Mouse (Mus musculus) spleen, adult 2 months (tissue): ENCODE measurements around the gene Irf4. TPM values are rescaled to one million over a fixed set of nuclear protein-coding genes. Genes with fewer than 3 reads are reported as not detected.

Experiments
- DNase-seq, 2 experiments: peaks; one replicate each; pipeline versions ENCODE4 v3.0.0 to v3.0.0-alpha.2; 2012 to 2021; ENCODE audit warnings: low spot score in 2 of 2, low read depth in 1 of 2
- H3K27ac ChIP-seq: fragments of 200-500 bp; 2 replicates; pipeline ENCODE4 v1.5.1; 2012; ENCODE audit warnings: low read length, inconsistent platforms; ENCODE audit not compliant: insufficient read depth
- H3K27me3 ChIP-seq: fragments of 200-500 bp; 2 replicates; pipeline ENCODE4 v1.6.1; 2012; ENCODE audit warnings: mild to moderate bottlenecking, moderate library complexity, low read length, inconsistent platforms; ENCODE audit not compliant: control insufficient read depth, insufficient read depth
- H3K36me3 ChIP-seq: fragments of 200-500 bp; 2 replicates; pipeline ENCODE4 v1.6.1; 2012; ENCODE audit warnings: mild to moderate bottlenecking, low read length, inconsistent platforms; ENCODE audit not compliant: control insufficient read depth, insufficient read depth
- H3K4me1 ChIP-seq: fragments of 200-500 bp; 2 replicates; pipeline ENCODE4 v1.6.1; 2011; ENCODE audit warnings: inconsistent platforms; ENCODE audit not compliant: control insufficient read depth, insufficient read depth, insufficient read length
- H3K4me3 ChIP-seq: fragments of 200-500 bp; 2 replicates; pipeline ENCODE4 v1.5.1; 2011; ENCODE audit warnings: mild to moderate bottlenecking, inconsistent platforms; ENCODE audit not compliant: insufficient read depth, insufficient read length; ENCODE audit errors: extremely low read depth
- CTCF ChIP-seq: fragments of 200-500 bp; IDR thresholded peaks from 2 replicates; pipeline ENCODE4 v1.5.1; 2011; ENCODE audit warnings: mild to moderate bottlenecking, inconsistent platforms; ENCODE audit not compliant: insufficient read depth, insufficient read length, insufficient replicate concordance; ENCODE audit errors: extremely low read depth
- POLR2A ChIP-seq: fragments of 200-500 bp; IDR thresholded peaks from 2 replicates; pipeline ENCODE4 v1.6.1; 2011; ENCODE audit warnings: low read depth, low read length, inconsistent platforms
- WGBS: fragments of 180-500 bp; shearing (Covaris S2); methylation state at CpG from one replicate; pipeline ENCODE4 v1.1.7; 2018; 5-methylcytosine and 5-hydroxymethylcytosine counted together
- polyA plus RNA-seq: library from polyadenylated mRNA; depleted of rRNA; stranded (reverse); fragments of >200 nt; gene quantifications from 2 replicates; pipeline ENCODE4 v1.2.3, GENCODE M21; 2012

Gene Irf4
- polyA plus RNA-seq, 1 experiment, result 16.2 TPM

GRCm38 (mm10) chr13:30714552-30714951 is 34.5 kb upstream of the Irf4 start:
- TF ChIP-seq CTCF (no peak), POLR2A (no peak)
- H3K4me1 ChIP-seq, result peaks cover 4% of the 10 kb centered on the region; the same call in 1 of the 2 replicates
- no peak overlapping the region for H3K4me3 ChIP-seq
- no peak overlapping the region for H3K27ac ChIP-seq
- WGBS, result 91% methylated on average over 6 of the region's 6 CpGs
- peaks cover 6% of the 10 kb centered on the region; the same call in 1 of the 2 replicates for H3K36me3 ChIP-seq
- H3K27me3 ChIP-seq, result no peaks in the 10 kb centered on the region
- DNase-seq, result no peak

- DNase-seq, result no peak
- WGBS, result 78% methylated on average over 7 of the region's 7 CpGs
- Histone ChIP-seq H3K36me3 (peaks cover 6% of the 10 kb centered on the region; the same call in 1 of the 2 replicates), H3K4me1 (peaks cover 4% of the 10 kb centered on the region; the same call in 1 of the 2 replicates), H3K27me3 (no peaks in the 10 kb centered on the region), H3K4me3 (no peak overlapping the region), H3K27ac (no peak overlapping the region)
- TF ChIP-seq POLR2A (no peak), CTCF (no peak)
Observed at GRCm38 (mm10) chr13:30715060-30715459, 34.0 kb upstream of the Irf4 start.

- no peak for DNase-seq
- H3K27me3 ChIP-seq, result no peaks in the 10 kb centered on the region
- H3K36me3 ChIP-seq, result peaks cover 6% of the 10 kb centered on the region; the same call in 1 of the 2 replicates
- H3K27ac ChIP-seq, result no peak overlapping the region
- no peak for TF ChIP-seq CTCF
- TF ChIP-seq POLR2A, result no peak
- no peak overlapping the region for H3K4me3 ChIP-seq
- peaks cover 4% of the 10 kb centered on the region; the same call in 1 of the 2 replicates for H3K4me1 ChIP-seq
- 75% methylated on average over 4 of the region's 4 CpGs for WGBS
Observed at GRCm38 (mm10) chr13:30715573-30715972, 33.5 kb upstream of the Irf4 start.

- no peaks in the 10 kb centered on the region for H3K27me3 ChIP-seq
- H3K4me3 ChIP-seq, result no peak overlapping the region
- peaks cover 11% of the 10 kb centered on the region; the same call in 1 of the 2 replicates for H3K4me1 ChIP-seq
- 79% methylated on average over 5 of the region's 5 CpGs for WGBS
- H3K36me3 ChIP-seq, result peaks cover 4% of the 10 kb centered on the region; the same call in 1 of the 2 replicates
- H3K27ac ChIP-seq, result no peak overlapping the region
- no peak for DNase-seq
- TF ChIP-seq CTCF (no peak), POLR2A (no peak)
Observed at GRCm38 (mm10) chr13:30716611-30717010, 32.4 kb upstream of the Irf4 start.

GRCm38 (mm10) chr13:30722601-30723000 is 26.4 kb upstream of the Irf4 start:
- TF ChIP-seq CTCF (no peak), POLR2A (no peak)
- WGBS, result 43% methylated on average over 7 of the region's 7 CpGs

GRCm38 (mm10) chr13:30723258-30723657 is 25.8 kb upstream of the Irf4 start:
- TF ChIP-seq CTCF (no peak), POLR2A (no peak)
- peaks cover 23% of the 10 kb centered on the region for H3K4me1 ChIP-seq
- no peaks in the 10 kb centered on the region for H3K27me3 ChIP-seq
- DNase-seq, result no peak
- H3K4me3 ChIP-seq, result no peak overlapping the region
- WGBS, result 80% methylated on average over 5 of the region's 5 CpGs
- no peaks in the 10 kb centered on the region for H3K36me3 ChIP-seq
- H3K27ac ChIP-seq, result no peak overlapping the region

More at GRCm38 (mm10) chr13:30722601-30723000, 26.4 kb upstream of the Irf4 start:
- Histone ChIP-seq H3K4me1 (peaks cover 18% of the 10 kb centered on the region), H3K27ac (no peak overlapping the region), H3K4me3 (no peak overlapping the region), H3K36me3 (no peaks in the 10 kb centered on the region), H3K27me3 (no peaks in the 10 kb centered on the region)
- DNase-seq, result no peak

- Histone ChIP-seq H3K4me3 (no peak overlapping the region), H3K4me1 (peaks cover 29% of the 10 kb centered on the region), H3K27ac (no peak overlapping the region), H3K27me3 (no peaks in the 10 kb centered on the region), H3K36me3 (no peaks in the 10 kb centered on the region)
- no peak for DNase-seq
- no peak for TF ChIP-seq CTCF
- TF ChIP-seq POLR2A, result no peak
- WGBS, result 73% methylated on average over 8 of the region's 8 CpGs
Observed at GRCm38 (mm10) chr13:30723858-30724257, 25.2 kb upstream of the Irf4 start.
